Mouse (Mus musculus): ENCODE results near the gene Nfkb1.

- TF ChIP-seq CTCF (conservative IDR thresholded peaks at IDR 0.05; ENCODE audit: low read length) (no peak), POU5F1 (IDR thresholded peaks at IDR 0.05; ENCODE audit: borderline replicate concordance, low read length) (no peak), NANOG (IDR thresholded peaks at IDR 0.05; ENCODE audit: borderline replicate concordance, low read length) (no peak)
These were observed 109.1 kb downstream of the Nfkb1 start for GRCm38 (mm10) chr3:135582246-135582645.
